Mouse (Mus musculus) cerebellum, adult 2 months (tissue): ENCODE data around the gene 2310011J03Rik.

Experiments used
- CTCF ChIP-seq: fragments of 200-500 bp; IDR thresholded peaks from 2 replicates; pipeline ENCODE4 v1.5.1; 2011; ENCODE audit warnings: low read depth, mild to moderate bottlenecking, control low read depth, low read length, moderate library complexity, borderline replicate concordance; ENCODE audit not compliant: insufficient read depth
- POLR2A ChIP-seq: fragments of 200-500 bp; IDR thresholded peaks from 2 replicates; pipeline ENCODE4 v1.6.1; 2011; ENCODE audit warnings: low read length, control low read depth, borderline replicate concordance; ENCODE audit not compliant: insufficient read depth

DNA sequence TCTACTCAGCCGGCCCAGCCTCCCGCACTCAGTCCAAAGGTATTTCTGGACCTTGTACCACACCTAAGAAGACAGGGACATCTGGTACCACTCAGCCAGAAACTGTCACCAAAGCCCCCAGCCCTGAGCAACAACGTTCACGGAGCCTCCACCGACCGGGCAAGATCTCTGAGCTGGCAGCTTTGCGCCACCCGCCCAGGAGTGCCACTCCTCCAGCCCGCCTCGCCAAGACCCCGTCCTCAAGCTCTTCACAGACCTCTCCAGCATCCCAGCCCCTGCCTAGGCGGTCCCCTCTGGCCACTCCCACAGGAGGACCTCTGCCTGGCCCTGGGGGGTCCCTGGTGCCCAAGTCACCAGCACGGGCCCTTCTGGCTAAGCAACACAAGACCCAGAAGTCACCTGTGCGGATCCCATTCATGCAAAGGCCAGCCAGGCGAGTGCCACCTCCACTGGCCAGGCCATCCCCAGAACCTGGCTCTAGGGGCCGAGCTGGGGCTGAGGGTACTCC is 5.8 kb downstream of the 2310011J03Rik start:
- no peak for TF ChIP-seq CTCF
- TF ChIP-seq POLR2A: no peak
